Mouse (Mus musculus) duodenum, adult 2 months (tissue): ENCODE measurements around the gene Wiz. TPM values are rescaled to one million over a fixed set of nuclear protein-coding genes. Genes with fewer than 3 reads are reported as not detected.

Experiments used
- polyA plus RNA-seq: library from polyadenylated mRNA; depleted of rRNA; stranded (reverse); fragments of >200 nt; gene quantifications from 2 replicates; pipeline ENCODE4 v1.2.3, GENCODE M21; 2012; ENCODE audit warnings: low replicate concordance; rRNA removed

Wiz gene
- 20.8 and 33.5 TPM in 2 replicates for polyA plus RNA-seq

GRCm38 (mm10) chr17:32389101-32389659, at the start of gene Wiz:
Wiz (minus strand) TSS chr17:32389439.

GRCm38 (mm10) chr17:32424034-32424433, 34.8 kb upstream of the Wiz start, which contains the start of gene Pglyrp2:
Pglyrp2 (minus strand) TSS chr17:32424167.

GRCm38 (mm10) chr17:32403417-32403816, 14.2 kb upstream of the Wiz start, which contains the start of gene Rasal3:
Rasal3 (minus strand) TSS chr17:32403583.

GRCm38 (mm10) chr17:32350382-32350983, 38.8 kb downstream of the Wiz start, which contains the start of gene Akap8l:
Akap8l (minus strand) TSS chr17:32350607.

GRCm38 (mm10) chr17:32320597-32321389, 68.4 kb downstream of the Wiz start, which contains the start of gene Akap8:
Akap8 (minus strand) TSS chr17:32321238.

Other genes starting within 250 kb of the Wiz start
- gene Notch3, start 222.6 kb downstream of the Wiz start, polyA plus RNA-seq = 5.8 and 10.2 TPM in 2 replicates
- 0.43 and 0.56 TPM in 2 replicates for gene Ephx3, start 199.9 kb downstream of the Wiz start, polyA plus RNA-seq
- gene Brd4, start 104.7 kb downstream of the Wiz start, polyA plus RNA-seq = 32.4 and 42.0 TPM in 2 replicates
- gene Akap8, start 68.2 kb downstream of the Wiz start, polyA plus RNA-seq = 30.8 and 39.1 TPM in 2 replicates
- gene Akap8l, start 38.8 kb downstream of the Wiz start, polyA plus RNA-seq = 61.0 and 85.7 TPM in 2 replicates
- gene Rasal3, start 14.1 kb upstream of the Wiz start, polyA plus RNA-seq = 7.7 and 8.2 TPM in 2 replicates
- 1.9 and 5.4 TPM in 2 replicates for gene Pglyrp2, start 34.7 kb upstream of the Wiz start, polyA plus RNA-seq
- gene Cyp4f39, start 63.3 kb upstream of the Wiz start, polyA plus RNA-seq = 0.33 and 1.0 TPM in 2 replicates
- gene Cyp4f17, start 116.6 kb upstream of the Wiz start, polyA plus RNA-seq = 1.9 and 3.7 TPM in 2 replicates
- gene Cyp4f16, start 147.1 kb upstream of the Wiz start, polyA plus RNA-seq = 163 and 174 TPM in 2 replicates
- gene Cyp4f37, start 231.9 kb upstream of the Wiz start, polyA plus RNA-seq = not detected in 2 replicates